Mouse (Mus musculus): Measurements from ENCODE around the gene Fgf2. TPM values are rescaled to one million over a fixed set of nuclear protein-coding genes. Genes with fewer than 3 reads are reported as not detected.

Gene Fgf2
- polyA plus RNA-seq, 1 experiment from 2014 or later = 1.5 TPM

DNA sequence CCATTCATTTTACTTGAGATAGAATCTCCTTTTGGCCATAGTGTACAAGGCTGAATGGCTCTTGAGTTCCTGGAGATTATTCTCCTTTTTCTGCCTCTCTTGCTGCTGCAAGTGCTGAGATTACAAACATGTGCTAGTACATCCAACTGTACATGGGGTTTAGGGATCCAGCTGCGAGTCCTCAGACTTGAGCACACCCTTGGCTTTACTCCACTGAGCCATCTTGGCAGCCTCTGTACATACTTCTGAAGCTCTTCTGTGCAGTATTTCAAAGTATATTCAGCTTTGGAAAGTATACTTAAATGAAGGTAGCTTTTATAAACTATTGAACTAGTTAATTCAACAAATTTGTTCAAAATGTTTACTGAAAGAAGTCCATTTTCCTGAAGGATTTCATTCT, 91.6 kb downstream of the Fgf2 start:
- Histone ChIP-seq H3K4me2 (ENCODE audit: low read length) (no peak overlapping the region), H3K9me3 (ENCODE audit: control insufficient read depth, low read length) (no peaks in the 10 kb centered on the region), H3K9ac (ENCODE audit: low read length) (no peak overlapping the region), H3K4me3 (ENCODE audit: low read depth, low read length) (no peak overlapping the region), H3K4me1 (replicated peaks; ENCODE audit: control insufficient read depth, insufficient read depth, low read length) (no peaks in the 10 kb centered on the region), H3K36me3 (ENCODE audit: control insufficient read depth, insufficient read depth, low read length) (peaks cover 32% of the 10 kb centered on the region), H3K27me3 (replicated peaks; ENCODE audit: control insufficient read depth, insufficient read depth, low read length) (no peaks in the 10 kb centered on the region), H3K27ac (ENCODE audit: low read depth) (no peak overlapping the region)
- no peak for DNase-seq (ENCODE audit: low spot score)
- WGBS = 66% methylated on average over 1 of the region's 1 CpGs
- ATAC-seq (replicated peaks; ENCODE audit: low FRiP score, low TSS enrichment, low read depth) = no peak

DNA sequence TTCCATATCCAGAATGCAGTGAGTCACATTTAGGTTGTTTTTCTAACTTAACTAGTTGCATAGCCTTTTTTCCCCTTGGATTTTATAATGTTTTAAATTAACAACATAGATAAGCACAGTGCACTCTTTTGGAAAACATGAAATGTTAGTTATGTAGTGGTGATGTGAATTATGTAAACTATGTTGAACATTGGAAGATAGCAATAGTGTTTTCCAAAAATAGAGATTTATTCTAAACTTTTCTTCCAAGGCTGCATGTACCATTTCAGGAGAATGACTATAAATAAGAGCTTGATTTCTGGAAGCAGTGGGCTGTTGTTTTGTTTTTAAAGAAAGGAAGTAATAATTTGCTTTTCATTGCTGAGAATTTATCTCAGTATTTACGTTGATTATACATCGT, 95.3 kb downstream of the Fgf2 start:
- no peaks in the 10 kb centered on the region for H3K4me1 ChIP-seq (replicated peaks; ENCODE audit: control insufficient read depth, insufficient read depth, low read length)
- ATAC-seq (replicated peaks; ENCODE audit: low FRiP score, low TSS enrichment, low read depth) (no peak), DNase-seq (ENCODE audit: low spot score) (no peak)
- H3K27ac ChIP-seq (ENCODE audit: low read depth) = no peak overlapping the region
- 81% methylated on average over 2 of the region's 2 CpGs for WGBS
- H3K9me3 ChIP-seq (ENCODE audit: control insufficient read depth, low read length) = no peaks in the 10 kb centered on the region
- no peak overlapping the region for H3K4me2 ChIP-seq (ENCODE audit: low read length)
- H3K27me3 ChIP-seq (replicated peaks; ENCODE audit: control insufficient read depth, insufficient read depth, low read length) = no peaks in the 10 kb centered on the region
- H3K36me3 ChIP-seq (ENCODE audit: control insufficient read depth, insufficient read depth, low read length) = peaks cover 10% of the 10 kb centered on the region
- H3K9ac ChIP-seq (ENCODE audit: low read length) = no peak overlapping the region
- no peak overlapping the region for H3K4me3 ChIP-seq (ENCODE audit: low read depth, low read length)

DNA sequence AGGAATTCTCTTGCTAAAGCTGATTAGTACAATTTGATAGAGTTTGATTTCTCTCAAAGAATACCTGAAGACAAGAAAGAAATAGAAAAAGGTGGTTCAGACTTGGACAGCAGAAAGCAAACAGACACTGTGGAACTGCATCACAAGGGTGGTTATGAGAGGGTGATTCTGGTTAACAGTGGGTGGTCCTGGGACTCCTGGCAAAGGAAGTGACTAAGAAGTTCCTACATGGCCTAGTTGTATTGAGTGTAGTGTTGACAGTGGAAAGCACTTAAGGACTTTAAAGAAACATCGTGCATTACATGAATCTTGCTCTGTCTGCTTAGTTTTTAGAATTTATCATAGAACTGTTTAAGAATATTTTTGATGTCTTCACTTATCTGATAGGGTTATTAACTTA, 107.8 kb downstream of the Fgf2 start:
- peaks cover 12% of the 10 kb centered on the region for H3K36me3 ChIP-seq (ENCODE audit: control insufficient read depth, insufficient read depth, low read length)
- H3K4me1 ChIP-seq (replicated peaks; ENCODE audit: control insufficient read depth, insufficient read depth, low read length) = no peaks in the 10 kb centered on the region
- WGBS = 69% methylated on average over 1 of the region's 1 CpGs
- DNase-seq (ENCODE audit: low spot score) (no peak), ATAC-seq (replicated peaks; ENCODE audit: low FRiP score, low TSS enrichment, low read depth) (no peak)
- no peak overlapping the region for H3K27ac ChIP-seq (ENCODE audit: low read depth)
- no peak overlapping the region for H3K4me3 ChIP-seq (ENCODE audit: low read depth, low read length)
- no peaks in the 10 kb centered on the region for H3K27me3 ChIP-seq (replicated peaks; ENCODE audit: control insufficient read depth, insufficient read depth, low read length)
- no peaks in the 10 kb centered on the region for H3K9me3 ChIP-seq (ENCODE audit: control insufficient read depth, low read length)
- H3K9ac ChIP-seq (ENCODE audit: low read length) = no peak overlapping the region
- no peak overlapping the region for H3K4me2 ChIP-seq (ENCODE audit: low read length)

Other genes with a start within 250 kb of the Fgf2 start
- 0.23 and 0.38 TPM in 2 replicates for gene Il2, start 222.4 kb upstream of the Fgf2 start, polyA plus RNA-seq (2014; fragmentation: Nextera tagmentation; extraction: Ambion mirVana)
- gene Il21, start 115.7 kb upstream of the Fgf2 start, polyA plus RNA-seq (2014; fragmentation: Nextera tagmentation; extraction: Ambion mirVana) = not detected in 2 replicates
- gene Bbs12, start 35.8 kb upstream of the Fgf2 start, polyA plus RNA-seq (2014; fragmentation: Nextera tagmentation; extraction: Ambion mirVana) = 5.4 and 8.1 TPM in 2 replicates
- 0.46 and 1.5 TPM in 2 replicates for gene Cetn4, start 35.6 kb upstream of the Fgf2 start, polyA plus RNA-seq (2014; fragmentation: Nextera tagmentation; extraction: Ambion mirVana)
- gene Spata5, start 71.5 kb downstream of the Fgf2 start, polyA plus RNA-seq (2014; fragmentation: Nextera tagmentation; extraction: Ambion mirVana) = 36.5 and 37.6 TPM in 2 replicates
- gene Nudt6, start 71.9 kb downstream of the Fgf2 start, polyA plus RNA-seq (2014; fragmentation: Nextera tagmentation; extraction: Ambion mirVana) = 5.3 and 9.3 TPM in 2 replicates